Mouse (Mus musculus): ENCODE results near the gene Stk39.

The Stk39 gene

GRCm38 (mm10) chr2:68366897-68367193, 105.2 kb downstream of the Stk39 start:
- DNase-seq (ENCODE audit: low read depth, low spot score): no peak
- no peaks in the 10 kb centered on the region for H3K27me3 ChIP-seq (ENCODE audit: control insufficient read depth, insufficient read depth, low read length, poor library complexity, severe bottlenecking)
- H3K36me3 ChIP-seq (ENCODE audit: control insufficient read depth, insufficient read depth, low read length, poor library complexity, severe bottlenecking): no peaks in the 10 kb centered on the region

GRCm38 (mm10) chr2:68366091-68366896, 105.8 kb downstream of the Stk39 start:
- H3K36me3 ChIP-seq (ENCODE audit: control insufficient read depth, insufficient read depth, low read length, poor library complexity, severe bottlenecking): no peaks in the 10 kb centered on the region
- H3K27me3 ChIP-seq (ENCODE audit: control insufficient read depth, insufficient read depth, low read length, poor library complexity, severe bottlenecking): no peaks in the 10 kb centered on the region
- DNase-seq (ENCODE audit: low read depth, low spot score): no peak

DNA sequence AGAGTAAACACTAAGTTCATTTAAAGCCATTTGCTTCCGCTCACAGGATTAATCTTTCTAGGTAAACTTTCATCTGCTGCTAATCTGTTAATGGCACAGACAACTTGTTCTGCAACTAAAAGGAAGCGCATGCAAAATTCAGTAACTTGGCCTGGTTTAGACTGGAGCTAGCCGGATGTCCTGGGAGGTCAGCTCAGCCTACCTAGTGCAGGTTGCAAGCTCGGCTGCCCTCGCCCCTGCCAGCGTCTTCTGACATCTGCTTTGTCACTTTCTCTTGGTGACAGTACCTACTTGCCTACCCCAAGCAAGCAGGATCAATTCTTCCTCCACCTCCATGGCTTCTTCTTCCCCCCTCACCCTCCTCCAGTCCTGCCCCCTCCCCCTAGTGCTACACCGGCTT, 106.6 kb downstream of the Stk39 start:
- Histone ChIP-seq H3K36me3 (ENCODE audit: control insufficient read depth, insufficient read depth, low read length, poor library complexity, severe bottlenecking) (no peaks in the 10 kb centered on the region), H3K27me3 (ENCODE audit: control insufficient read depth, insufficient read depth, low read length, poor library complexity, severe bottlenecking) (no peaks in the 10 kb centered on the region)
- DNase-seq (ENCODE audit: low read depth, low spot score): no peak

GRCm38 (mm10) chr2:68364181-68364900, 107.7 kb downstream of the Stk39 start:
- no peak for DNase-seq (ENCODE audit: low read depth, low spot score)

DNA sequence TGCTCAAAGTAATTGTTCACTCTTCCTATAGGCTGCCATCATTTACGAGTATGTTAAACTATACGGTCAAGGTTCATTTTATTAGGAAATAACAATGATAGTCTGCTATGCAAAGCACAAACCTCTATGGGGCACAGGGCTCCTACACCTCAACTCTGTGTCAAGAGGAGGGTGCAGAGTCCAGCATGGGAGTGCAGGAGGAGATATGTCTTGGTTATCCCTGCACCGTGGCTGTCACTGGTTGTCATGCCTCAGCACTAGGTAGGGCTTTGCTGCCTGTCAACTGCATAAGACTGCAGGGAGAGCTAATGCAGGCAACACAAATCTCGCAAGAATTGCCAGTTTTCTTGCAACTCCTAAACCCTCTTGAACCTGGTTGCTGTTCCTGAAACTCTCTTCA, 108.9 kb downstream of the Stk39 start:
- Histone ChIP-seq H3K36me3 (ENCODE audit: control insufficient read depth, insufficient read depth, low read length, poor library complexity, severe bottlenecking) (no peaks in the 10 kb centered on the region), H3K27me3 (ENCODE audit: control insufficient read depth, insufficient read depth, low read length, poor library complexity, severe bottlenecking) (no peaks in the 10 kb centered on the region)

More at GRCm38 (mm10) chr2:68364181-68364900, 107.7 kb downstream of the Stk39 start:
- Histone ChIP-seq H3K36me3 (ENCODE audit: control insufficient read depth, insufficient read depth, low read length, poor library complexity, severe bottlenecking) (no peaks in the 10 kb centered on the region), H3K27me3 (ENCODE audit: control insufficient read depth, insufficient read depth, low read length, poor library complexity, severe bottlenecking) (no peaks in the 10 kb centered on the region)

GRCm38 (mm10) chr2:68361701-68362100, 110.4 kb downstream of the Stk39 start:
- no peaks in the 10 kb centered on the region for H3K27me3 ChIP-seq (ENCODE audit: control insufficient read depth, insufficient read depth, low read length, poor library complexity, severe bottlenecking)
- no peaks in the 10 kb centered on the region for H3K36me3 ChIP-seq (ENCODE audit: control insufficient read depth, insufficient read depth, low read length, poor library complexity, severe bottlenecking)
- no peak for DNase-seq (ENCODE audit: low read depth, low spot score)

More for the DNA sequence above, 108.9 kb downstream of the Stk39 start:
- DNase-seq (ENCODE audit: low read depth, low spot score): no peak

DNA sequence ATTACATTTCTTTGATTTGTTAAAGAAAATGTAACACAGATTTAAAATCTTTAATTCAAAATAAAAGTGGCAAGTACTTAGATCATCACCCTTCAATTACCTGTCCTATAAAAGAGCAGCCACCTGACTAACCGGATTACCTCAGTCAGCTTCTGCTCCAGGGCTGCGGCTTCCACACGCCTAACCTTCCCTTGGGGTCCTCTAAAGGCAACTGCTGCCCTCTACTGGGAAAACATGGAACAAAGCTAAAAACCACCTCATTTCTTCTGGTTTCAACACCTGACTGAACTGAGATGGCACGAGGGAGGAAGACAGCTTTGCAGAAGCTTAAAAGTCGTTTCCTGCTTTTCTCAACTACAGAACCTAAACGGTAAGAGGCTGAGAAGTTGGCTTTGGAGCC, 121.4 kb downstream of the Stk39 start:
- Histone ChIP-seq H3K36me3 (ENCODE audit: control insufficient read depth, insufficient read depth, low read length, poor library complexity, severe bottlenecking) (no peaks in the 10 kb centered on the region), H3K27me3 (ENCODE audit: control insufficient read depth, insufficient read depth, low read length, poor library complexity, severe bottlenecking) (no peaks in the 10 kb centered on the region)
- peak; percentile 17 for DNase-seq (ENCODE audit: low read depth, low spot score)

DNA sequence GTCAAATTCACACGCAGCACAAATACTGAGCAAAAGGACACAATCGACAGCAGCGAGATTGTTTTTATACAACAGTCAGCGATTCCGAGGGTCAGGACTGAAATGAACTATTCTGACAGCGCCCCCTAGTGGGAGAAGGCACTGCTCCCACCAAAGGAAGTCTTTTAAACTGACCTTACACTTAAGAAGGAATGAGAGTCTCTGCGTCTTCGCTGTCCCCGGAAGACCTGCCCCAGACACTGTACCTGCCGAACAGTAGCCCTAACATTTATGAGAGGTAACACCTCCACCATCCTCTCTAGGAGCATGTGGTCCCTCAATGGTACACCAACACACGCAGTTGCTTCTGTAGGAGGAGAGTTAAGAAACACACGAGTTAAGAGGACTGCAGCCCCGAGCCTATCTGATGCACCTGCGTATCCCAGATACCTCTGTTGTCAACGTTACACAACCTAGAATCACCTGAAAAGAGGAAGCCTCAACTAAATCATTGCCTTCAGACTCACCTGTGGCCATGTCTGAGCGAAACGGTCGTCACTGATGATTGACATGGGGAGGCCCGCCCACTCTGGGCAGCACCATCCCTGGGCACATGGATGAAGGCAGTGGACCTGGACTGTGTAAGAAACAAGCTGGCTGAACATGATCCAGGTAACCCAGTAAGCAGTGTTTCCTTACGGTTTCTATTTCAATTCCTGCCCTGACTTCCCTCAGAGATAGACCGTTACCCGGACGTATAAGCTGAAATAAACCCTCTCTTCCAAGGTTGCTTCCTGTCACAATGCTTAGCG, 122.3 kb downstream of the Stk39 start:
- DNase-seq (ENCODE audit: low read depth, low spot score): peak; percentile 11
- Histone ChIP-seq H3K36me3 (ENCODE audit: control insufficient read depth, insufficient read depth, low read length, poor library complexity, severe bottlenecking) (no peaks in the 10 kb centered on the region), H3K27me3 (ENCODE audit: control insufficient read depth, insufficient read depth, low read length, poor library complexity, severe bottlenecking) (no peaks in the 10 kb centered on the region)

DNA sequence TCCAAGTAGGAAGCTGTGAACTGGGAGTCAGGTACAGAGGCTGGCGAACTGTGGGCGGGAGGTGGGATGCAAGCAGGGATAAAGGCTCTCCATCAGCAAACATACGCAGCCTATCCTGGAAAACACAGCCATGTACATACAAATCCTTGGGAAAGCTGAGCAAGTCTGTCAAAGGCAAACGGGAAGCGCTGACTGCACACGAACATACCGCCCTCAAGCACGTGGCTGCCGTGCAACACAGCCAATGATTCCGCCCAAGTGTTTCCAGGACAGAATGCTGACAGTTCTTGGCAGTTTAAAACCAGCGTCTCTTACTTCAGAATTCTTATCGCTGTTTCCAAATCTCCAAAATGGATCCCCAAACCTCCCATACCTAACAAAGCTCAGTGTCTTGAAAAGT, 123.1 kb downstream of the Stk39 start:
- Histone ChIP-seq H3K27me3 (ENCODE audit: control insufficient read depth, insufficient read depth, low read length, poor library complexity, severe bottlenecking) (no peaks in the 10 kb centered on the region), H3K36me3 (ENCODE audit: control insufficient read depth, insufficient read depth, low read length, poor library complexity, severe bottlenecking) (no peaks in the 10 kb centered on the region)
- no peak for DNase-seq (ENCODE audit: low read depth, low spot score)

- Histone ChIP-seq H3K27me3 (ENCODE audit: control insufficient read depth, insufficient read depth, low read length, poor library complexity, severe bottlenecking) (no peaks in the 10 kb centered on the region), H3K36me3 (ENCODE audit: control insufficient read depth, insufficient read depth, low read length, poor library complexity, severe bottlenecking) (no peaks in the 10 kb centered on the region)
- no peak for DNase-seq (ENCODE audit: low read depth, low spot score)
Observed at GRCm38 (mm10) chr2:68346606-68347237, 125.3 kb downstream of the Stk39 start.

DNA sequence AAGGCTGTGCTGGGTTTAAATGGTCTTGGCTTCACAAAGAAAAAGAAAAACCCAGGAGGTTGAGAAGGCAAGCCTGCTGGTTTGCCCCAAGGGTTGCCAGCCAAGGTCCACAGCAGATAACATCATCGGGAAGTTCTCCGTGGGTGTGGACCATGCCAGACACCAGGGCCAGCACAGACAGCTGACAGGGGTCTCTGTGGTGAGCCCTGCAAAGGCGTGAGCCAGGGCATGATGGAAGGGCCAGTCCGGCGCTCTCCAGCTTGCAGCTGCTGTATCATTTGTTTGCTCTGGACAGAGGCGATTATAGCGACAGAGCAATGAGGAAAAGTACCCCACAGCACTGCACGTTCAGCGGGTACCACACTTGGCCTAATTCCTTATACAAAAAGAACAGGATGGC, 126.8 kb downstream of the Stk39 start:
- no peaks in the 10 kb centered on the region for H3K36me3 ChIP-seq (ENCODE audit: control insufficient read depth, insufficient read depth, low read length, poor library complexity, severe bottlenecking)
- no peaks in the 10 kb centered on the region for H3K27me3 ChIP-seq (ENCODE audit: control insufficient read depth, insufficient read depth, low read length, poor library complexity, severe bottlenecking)
- no peak for DNase-seq (ENCODE audit: low read depth, low spot score)

GRCm38 (mm10) chr2:68343751-68344150, 128.3 kb downstream of the Stk39 start:
- DNase-seq (ENCODE audit: low read depth, low spot score): no peak
- Histone ChIP-seq H3K36me3 (ENCODE audit: control insufficient read depth, insufficient read depth, low read length, poor library complexity, severe bottlenecking) (no peaks in the 10 kb centered on the region), H3K27me3 (ENCODE audit: control insufficient read depth, insufficient read depth, low read length, poor library complexity, severe bottlenecking) (no peaks in the 10 kb centered on the region)

- H3K27me3 ChIP-seq (ENCODE audit: control insufficient read depth, insufficient read depth, low read length, poor library complexity, severe bottlenecking): no peaks in the 10 kb centered on the region
- no peak for DNase-seq (ENCODE audit: low read depth, low spot score)
Observed at GRCm38 (mm10) chr2:68342122-68342646, 129.9 kb downstream of the Stk39 start.

DNA sequence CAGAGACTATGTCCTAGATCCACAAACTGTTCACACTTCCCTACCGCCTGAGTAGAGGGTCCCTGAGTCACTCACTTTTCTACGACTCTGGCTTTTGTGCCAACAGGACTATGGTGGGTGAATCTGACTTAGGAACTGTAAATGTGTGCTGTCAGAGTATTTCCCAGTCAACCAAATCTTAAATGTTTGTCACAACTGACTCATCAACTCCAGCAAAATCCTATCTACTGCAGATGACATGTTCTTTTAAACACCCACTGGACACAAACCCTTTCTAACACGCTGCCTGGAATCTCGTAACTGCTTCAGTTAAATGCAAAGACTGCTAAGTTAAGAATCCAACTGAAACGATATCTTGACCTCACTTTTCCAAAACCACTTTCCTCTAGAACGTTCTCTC, 135.2 kb downstream of the Stk39 start:
- Histone ChIP-seq H3K36me3 (ENCODE audit: control insufficient read depth, insufficient read depth, low read length, poor library complexity, severe bottlenecking) (no peaks in the 10 kb centered on the region), H3K27me3 (ENCODE audit: control insufficient read depth, insufficient read depth, low read length, poor library complexity, severe bottlenecking) (no peaks in the 10 kb centered on the region)
- no peak for DNase-seq (ENCODE audit: low read depth, low spot score)

More at GRCm38 (mm10) chr2:68342122-68342646, 129.9 kb downstream of the Stk39 start:
- H3K36me3 ChIP-seq (ENCODE audit: control insufficient read depth, insufficient read depth, low read length, poor library complexity, severe bottlenecking): no peaks in the 10 kb centered on the region

Data from splenic B cell, adult 2 months (primary cell).